Mouse (Mus musculus) gastrocnemius, adult 8-10 months (tissue): ENCODE results near the gene Irf5. TPM values are rescaled to one million over a fixed set of nuclear protein-coding genes. Genes with fewer than 3 reads are reported as not detected.

Experiments used
- DNase-seq, 2 experiments: peaks; one replicate each; pipeline ENCODE4 v3.0.0; 2022; ENCODE audit warnings: low spot score in 2 of 2
- total RNA-seq, 4 experiments: library from RNA; stranded (reverse); gene quantifications; 2 replicates each; pipeline ENCODE4 v1.2.4; 2022

Gene Irf5
- 1 to 10 TPM; 1.0 to 3.1 (median 1.7) TPM for total RNA-seq

DNA sequence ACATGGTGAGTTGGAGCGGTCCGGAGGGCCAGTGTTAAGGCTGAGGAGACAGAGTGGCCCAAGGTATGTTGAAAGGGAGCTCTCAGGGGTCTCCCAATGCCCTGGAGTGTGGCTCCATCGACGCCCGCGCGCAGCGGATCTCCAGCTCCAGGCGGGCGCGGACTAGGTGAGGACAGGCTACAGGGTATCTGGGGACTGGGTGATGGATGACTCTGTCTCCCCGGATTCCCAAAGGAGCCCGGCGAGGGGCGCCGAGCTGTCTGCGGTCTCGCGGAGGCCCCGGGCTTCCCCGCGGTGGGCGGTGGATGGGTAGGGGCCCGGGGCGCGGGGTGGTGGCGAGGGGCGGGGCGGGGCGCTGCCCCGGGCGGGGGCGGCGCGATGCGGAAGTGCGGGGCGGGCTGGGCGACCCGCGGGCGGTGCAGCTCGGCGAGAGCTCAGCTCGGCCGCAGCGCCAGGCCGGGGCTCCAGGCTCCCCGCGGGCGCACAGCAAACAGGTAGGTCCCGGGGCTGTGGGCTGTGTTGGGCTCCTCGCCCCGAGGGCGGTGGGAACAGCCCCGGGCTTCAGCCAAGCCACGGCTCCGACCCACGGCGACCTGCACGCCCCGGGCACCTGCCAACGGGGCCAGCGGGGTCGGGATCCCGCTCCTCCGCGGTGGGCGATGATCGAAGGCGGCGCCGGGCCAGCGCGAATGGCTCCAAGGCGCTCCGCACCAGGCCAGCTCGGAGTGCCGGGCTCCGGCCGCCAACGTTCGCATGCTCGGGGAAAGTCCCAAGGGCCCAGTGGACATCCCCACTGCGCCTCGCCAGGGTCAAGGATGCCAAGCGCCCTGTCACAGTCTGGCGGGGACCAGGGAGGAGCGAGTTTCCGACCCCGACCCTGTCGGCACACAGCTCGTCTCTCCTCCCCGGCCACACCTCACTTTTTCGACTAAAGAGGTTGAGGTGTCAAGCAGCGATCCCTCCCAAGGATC, at the start of gene Irf5:
Irf5 (plus strand) TSS at position 345 of the 971 bp plus-strand sequence.
- DNase-seq: no peak

DNA sequence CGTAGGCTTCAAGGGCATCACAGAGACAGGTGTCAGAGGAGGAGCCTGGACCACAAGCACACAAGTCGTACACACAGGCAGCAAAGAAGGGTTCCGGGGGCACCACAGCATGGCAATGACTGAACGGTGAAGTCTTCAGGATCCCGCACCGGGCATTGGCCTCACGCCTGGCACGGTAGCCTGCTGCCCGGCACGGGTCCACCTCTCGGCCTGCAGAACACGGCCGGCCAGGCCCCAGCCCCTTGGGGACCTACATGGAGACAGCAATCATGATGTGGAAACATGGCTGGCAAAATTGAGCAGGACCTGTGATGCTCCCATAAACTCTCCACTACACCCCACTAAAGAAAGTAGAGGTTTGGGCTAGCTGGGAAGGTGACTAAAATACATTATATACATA, 43.7 kb upstream of the Irf5 start:
- no peak for DNase-seq

DNA sequence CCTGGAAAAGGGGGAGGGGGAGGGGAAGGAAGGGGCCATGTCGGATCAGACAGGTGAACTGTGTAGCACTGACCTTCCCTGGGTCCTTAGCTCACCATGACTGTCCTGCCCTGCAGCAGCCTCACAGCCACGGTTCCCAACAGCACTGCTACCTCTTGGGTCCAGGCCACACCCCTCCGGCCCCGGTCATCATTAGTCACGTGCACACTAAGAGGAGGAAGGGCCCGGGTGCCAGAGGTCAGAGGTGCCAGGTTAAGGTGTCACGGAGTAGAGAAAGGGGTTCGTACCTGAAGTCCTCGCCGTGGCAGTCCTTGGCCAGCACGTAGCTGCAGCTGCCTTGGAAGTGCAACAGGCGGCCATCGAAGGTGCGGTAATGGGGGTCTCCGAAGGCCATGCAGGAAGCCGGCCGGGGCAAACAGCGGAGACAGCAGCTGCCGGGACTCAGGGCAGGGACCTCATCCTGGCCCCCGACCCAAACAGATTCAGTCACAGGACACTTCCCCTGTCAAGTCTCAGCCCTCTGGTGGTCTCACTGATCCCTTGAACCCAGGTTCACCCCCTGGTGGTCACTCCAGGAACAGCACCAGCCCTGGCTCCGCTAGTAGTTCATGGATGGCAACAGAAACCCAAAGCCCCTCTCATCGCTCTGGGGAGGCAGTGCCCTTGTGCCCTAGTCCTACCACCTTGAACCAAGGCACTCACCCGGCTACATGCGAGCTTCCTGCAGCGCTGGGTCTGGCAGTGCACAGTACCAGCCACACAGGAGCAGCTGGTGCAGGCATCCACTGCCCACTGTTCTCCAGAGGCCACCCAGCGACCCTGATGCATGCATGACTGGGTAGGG, 41.5 kb upstream of the Irf5 start:
- DNase-seq: peak; percentile 31 to 38

DNA sequence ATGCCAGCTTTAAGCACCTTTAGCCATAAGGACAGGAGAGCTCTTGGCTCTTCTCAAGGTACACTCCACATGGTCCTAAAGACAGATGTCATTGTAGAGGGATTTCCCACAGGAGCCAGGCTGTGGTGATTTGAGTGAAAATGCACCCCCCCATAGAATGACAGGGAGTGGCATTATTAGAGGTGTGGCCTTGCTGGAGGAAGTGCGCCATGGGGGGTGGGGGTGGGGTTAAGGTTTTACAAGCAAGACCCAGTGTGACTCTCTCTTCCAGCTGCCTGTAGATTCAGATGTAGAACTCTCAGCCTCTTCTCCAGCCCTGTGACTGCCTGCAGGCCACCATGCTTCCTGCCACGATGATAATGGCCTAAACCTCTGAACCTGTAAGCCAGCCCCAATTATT, 40.5 kb upstream of the Irf5 start:
- DNase-seq: no peak

DNA sequence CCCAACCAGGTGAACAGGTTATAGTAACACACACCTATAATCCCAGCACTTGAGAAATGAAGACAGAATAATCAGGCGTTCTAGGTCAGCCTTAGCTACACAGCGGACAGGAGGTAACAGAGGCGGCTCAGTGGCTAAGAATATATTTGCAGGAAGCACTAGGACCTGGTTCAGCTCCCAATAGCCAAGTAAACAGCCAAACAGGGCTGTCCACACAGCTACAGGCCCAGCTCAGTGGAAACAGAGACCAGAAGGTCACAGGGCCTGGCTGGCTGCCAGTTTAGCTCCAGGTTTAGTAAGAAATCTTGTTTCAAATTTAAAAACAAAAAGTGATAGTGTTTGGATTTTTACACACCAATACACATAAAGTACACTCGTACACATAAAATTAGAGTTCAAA, 32.3 kb upstream of the Irf5 start:
- DNase-seq: peak in 1 of 2 experiments; percentile 40

DNA sequence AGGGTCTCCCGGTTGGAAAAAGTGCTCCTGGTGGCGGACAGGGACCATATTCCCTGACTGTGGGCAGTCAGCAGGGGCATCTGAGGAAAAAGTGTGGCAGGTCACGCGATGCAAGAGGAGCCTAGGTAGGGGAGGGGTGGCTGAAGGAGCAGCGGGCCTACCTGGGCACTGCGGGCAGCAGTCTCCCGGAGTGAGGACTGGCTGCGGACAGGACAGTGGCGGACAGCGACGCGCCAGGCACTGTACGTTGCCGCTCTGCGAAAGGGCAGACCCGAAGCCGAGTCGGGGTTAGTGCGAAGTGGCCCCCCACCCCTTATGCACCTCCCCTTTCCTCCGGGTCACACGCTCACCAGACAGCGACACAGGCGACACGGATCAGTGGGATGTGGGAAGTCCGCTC, 30.2 kb upstream of the Irf5 start:
- DNase-seq: no peak

DNA sequence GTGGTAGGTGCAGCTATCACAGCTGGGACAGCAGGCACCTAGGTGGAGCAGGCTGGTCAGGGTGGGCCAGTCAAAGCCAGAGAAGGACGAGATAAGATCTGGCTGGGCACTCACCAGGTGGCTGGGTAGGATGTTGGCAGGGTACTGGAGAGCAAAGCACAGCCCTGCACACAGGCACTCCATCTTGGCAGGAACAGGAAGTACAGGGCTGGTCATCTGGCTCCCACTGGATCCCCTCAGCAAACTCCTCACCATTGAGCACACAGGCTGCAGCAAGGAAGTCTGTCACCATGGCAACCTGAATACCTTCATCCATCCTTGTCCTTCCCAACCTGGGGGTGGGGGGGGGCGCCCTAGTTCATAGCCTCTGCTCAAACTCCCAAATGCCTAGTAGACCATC, 28.6 kb upstream of the Irf5 start:
- no peak for DNase-seq

DNA sequence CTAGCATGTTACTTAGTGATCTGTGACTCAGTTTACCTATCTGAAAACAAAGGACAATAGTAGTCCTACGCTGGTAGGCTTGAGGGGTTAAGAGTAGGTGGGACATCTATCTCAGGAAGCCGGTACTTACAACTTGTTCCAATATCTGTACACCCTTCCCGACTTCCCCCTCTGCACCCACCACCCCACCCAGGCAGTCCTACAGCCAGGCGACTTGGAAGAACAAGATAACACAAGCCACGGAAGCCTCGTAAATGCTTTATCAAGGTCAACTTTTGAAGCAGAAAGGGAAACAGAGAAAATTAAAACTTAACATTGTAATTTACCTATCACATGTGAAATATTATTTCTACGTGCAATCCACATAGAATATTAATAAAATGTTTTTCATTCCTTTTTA, 26.2 kb upstream of the Irf5 start:
- no peak for DNase-seq

DNA sequence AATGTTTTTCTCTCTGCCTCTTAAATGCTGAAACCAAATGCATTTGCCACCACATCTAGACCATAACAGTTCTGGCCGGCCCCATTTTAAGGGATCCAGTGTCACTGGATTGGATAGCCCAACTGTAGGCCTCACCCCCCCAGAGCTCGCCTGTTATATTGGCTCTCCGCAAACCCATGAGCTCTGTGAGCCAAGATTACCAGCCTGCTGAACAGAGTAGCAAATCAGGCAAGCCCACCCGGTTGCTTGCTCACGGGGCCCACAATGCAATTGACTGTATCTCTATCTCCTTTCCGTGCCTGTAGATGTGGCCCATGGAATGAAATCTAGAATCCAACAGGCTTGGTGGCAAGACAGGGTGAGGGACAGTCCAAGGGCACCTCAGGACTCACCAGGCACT, 25.6 kb upstream of the Irf5 start:
- no peak for DNase-seq

DNA sequence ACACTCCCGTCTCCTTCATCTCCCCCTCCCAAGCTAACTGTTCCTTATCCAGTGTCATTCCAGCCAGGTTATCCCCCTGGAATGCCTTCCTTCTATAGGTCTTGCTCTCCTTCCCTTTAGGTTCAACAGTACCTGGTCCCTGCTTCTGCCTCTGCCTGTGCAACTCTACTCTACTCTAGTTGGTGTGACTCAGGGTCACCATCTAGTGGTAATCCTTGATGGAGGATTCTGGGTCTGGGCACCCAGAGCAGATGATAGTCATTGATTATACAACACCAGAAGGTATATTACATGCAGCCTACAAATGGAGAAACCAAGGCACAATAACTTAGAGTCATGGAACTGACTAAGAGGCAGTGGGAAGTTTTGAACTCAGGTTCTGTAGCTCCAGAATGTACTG, 24.8 kb upstream of the Irf5 start:
- no peak for DNase-seq

DNA sequence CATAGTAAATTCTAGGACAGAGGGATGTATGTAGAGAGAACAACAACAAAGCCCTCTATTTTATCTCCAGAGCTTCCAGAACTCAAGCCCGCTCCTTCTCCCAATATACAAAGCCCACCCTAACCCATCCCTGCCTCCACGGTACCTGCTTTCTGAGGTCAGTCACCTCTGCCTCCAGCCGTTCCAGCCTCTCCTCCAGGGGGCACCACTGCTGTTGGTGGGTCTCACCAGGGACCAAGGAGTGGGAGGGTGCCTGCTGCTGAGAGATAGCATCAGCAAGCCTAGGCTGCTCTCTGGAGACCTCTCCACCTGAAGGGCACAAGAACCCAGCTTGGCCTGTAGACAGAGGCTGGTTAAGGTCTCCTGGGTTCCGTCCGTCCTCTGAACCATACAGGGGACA, 20.9 kb upstream of the Irf5 start:
- no peak for DNase-seq

DNA sequence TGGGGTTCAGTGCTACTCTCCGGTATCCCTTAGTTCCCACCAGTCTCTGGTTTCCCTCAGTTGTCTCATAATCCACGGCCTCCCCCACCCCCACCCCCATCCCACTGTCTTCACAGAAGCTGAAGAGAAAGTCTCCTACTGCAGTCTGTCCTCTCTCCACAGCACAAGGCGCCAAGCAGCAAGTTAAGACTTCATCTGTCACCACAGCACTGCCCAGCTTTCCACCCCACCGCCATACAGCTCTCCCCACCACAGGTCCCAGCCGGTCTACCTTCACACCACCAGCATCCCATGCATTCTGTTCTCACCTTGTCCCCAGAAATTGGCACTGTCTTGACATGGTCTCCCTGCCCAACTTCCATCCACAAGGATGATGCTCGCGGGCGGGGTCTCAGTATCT, 19.6 kb upstream of the Irf5 start:
- no peak for DNase-seq

DNA sequence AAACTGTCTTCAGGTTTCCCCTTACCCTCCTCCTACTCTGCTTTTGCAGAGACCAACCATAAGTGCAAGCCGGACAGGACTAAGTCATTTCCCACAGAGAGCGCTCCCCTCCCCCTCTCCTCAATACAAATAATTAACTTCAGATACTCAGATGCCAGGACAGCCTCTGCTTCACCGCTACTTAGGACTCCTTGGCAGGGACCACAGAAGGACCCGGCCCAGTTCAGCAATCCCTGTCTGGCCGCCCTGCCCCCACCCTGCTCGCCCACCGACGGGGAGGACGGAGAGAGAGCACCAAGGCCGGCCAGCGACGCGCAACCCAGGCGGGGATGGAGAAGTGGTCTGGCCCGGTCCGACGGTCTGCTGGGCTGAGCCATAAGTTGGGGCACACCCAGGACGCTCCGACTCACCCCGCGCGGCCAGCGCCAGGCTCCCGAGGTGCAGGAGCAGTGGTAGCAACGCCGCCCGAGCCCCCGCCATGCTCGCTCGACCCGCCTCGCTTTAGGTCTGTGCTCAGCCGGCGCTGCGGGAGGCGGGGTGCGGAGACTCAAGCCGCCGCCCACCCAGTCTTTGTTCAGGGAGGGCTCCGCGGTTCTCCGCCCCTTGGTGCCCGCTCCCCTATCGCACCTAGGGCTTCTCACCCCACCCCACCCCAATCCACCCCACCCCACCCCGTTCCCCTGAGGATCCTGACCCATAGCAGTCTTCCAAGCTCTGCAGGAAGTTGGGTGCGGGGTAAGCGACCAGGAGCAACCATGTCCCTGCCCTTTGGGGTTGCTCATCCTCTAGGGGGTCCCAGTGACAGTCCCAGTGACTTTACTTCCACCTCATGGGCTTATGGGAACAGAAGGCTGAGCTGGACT, 18.7 kb upstream of the Irf5 start, which contains the start of gene Kcp:
Kcp (minus strand) TSS at position 506 of the 863 bp plus-strand sequence.
- DNase-seq: no peak

DNA sequence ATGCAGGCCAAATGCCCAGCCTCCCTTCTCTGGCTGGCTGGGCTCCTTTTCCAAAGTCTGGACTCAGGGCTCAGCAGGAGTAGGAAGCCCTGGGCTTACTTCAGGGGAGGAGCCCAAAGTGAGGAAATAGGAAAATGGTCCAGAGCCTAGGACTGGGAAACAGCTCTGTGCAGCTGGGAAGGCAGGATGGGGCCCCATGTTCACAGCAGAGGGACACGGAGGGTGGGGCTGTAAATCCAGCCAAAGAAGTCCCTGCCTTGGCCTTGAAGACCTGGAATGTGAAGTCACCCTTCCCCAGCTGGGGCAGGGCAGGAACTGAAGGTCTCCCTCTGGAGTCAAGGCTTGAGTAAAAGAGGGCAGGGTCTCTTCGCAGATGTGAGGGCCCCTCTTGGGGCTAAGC, 17.3 kb upstream of the Irf5 start:
- DNase-seq: peak in 1 of 2 experiments; percentile 40

DNA sequence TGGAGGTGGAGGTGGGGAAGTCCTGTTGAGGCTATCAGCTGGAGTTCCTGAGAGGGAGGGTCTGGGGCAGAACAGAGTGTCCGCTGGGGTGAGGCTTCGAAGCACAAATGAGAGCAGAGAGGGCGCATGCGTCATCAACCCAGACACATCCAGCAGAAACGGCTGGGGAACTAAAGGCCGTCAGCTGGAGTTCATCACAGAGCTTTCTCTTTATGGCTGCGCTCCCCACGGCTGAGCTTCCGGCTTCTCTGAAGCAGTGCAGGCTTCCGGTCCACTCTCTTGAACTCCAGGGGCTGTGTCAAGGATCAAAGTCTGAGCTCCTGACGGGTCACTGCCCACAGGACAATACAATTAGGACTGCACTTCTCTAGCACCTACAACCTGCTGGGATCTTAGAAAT, 13.1 kb upstream of the Irf5 start:
- DNase-seq: no peak

DNA sequence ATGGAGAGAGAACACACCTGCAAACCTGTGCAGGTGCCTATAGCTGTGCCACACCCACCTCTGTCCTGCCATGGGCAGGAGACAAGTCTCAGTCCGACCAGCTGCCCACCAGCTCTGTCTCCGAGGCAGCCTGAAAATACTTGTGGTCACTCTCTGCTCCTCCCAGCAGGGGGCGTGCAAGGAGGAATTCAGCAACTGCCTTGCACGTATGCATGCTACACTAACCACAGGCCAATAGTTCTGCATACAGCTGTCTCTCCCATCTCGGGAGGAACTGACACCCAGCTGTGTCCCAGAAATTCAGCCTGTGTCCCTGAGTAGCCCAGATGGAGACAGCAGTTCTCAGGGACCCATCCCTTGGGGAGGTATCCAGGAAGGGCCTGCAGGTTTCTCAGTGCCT, 9.3 kb upstream of the Irf5 start:
- peak; percentile 46 to 54 for DNase-seq

DNA sequence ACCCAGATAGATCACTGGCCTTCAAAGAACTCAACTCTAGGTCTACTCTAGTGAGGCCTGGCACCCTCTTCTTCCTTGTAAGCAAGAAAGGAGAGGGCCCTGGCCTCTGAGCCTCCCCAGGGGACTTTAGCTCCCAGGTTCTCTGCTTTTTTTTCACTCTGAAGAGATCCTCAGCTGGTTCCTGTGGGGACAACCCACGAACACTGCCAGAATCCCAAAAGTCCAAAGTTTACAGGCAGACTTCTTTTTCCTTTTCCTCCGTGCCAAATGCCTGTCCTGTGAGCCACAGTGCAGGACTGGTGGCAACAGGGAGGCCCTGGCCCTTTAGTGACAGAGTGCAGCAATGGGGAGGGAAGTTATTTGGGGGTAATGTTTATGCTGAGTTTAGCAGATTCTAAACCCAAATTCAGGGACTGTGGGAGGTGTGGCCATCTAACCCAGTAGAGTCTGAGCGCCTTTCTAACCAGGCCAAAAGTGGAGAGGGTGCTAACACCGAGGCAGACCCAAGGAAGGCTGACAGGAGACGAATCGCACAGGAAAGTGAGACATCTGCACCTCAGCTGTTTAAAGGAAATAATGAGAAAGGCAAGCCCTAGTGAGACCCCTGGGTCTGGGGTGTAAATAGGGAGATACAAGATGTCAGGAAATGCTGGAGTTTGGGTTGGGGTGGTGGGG, 3.7 kb upstream of the Irf5 start:
- DNase-seq: no peak

DNA sequence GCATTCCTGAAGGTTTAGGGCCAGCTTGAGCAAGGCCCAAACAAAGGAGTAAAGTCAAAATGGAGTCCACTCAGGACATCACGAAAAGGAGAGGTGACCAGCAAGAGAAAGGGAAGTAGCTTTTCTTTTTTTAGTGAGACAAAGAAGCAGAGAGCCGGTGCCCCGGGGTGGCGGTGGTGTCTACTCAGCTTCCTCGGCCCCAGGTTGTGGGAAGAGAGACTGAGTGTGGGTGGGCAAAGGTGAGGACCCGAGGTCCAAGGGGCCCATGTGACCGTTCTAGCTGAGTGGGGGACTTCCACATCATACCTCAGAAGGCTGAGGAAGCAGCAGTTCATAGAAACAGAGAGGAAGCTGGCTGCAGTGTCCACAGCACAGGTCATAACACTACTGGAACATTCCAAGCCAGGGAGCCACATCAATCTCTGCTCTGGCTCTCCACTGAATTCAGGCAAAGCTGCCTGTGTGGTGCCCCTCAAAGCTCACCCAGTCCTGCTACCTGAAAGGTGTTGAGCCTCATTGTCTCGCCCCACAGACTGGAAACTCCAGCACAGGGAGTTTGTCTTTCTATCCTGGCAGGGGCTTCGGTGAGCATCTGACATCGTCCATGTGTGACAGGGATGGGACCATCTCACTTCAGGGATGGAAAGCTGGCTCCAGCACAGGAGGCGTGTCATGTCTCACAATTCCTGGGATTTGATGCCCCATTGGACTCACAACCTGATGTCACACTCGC, 3.0 kb upstream of the Irf5 start:
- no peak for DNase-seq

DNA sequence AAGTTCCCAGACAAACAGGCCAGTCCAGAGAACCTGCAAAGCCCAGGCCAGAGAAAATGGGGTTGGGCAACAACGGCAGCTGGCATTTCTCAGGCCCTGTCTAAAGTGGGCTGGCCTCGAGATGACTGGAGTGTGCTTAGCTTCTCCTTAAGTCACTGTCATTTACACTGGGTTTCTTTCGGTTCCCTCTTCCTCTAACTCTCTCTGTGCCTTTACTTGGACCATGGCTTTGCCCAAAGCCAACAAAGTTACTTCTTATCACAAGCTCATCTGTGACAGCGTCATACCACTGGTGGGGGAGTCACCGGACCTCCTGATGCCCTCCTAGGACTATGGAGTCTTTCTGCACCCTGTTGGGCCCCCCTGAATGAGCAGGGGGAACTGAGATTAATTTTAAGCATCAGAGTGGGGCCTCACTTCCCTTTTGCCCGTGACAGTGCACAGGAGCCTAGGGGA, 2.4 kb upstream of the Irf5 start:
- no peak for DNase-seq

DNA sequence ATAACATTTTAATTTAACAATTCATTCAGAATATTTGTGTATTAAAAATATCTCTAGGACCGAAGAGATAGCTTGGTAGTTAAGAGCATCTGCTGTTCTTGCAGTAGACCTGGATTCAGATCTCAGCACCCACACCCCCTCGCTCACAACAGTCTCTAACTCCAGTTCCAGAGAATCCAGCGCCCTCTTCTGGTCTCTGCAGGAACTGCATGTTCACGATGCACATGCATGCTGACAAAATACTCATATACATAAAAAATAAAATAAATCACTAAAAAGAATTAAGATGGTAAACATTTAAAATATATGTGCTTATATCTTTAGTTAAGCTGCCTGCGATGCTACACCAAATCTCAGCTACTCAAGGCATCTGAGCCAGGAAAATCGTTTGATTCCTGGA, 1.2 kb upstream of the Irf5 start:
- DNase-seq: no peak
